Mouse (Mus musculus): ENCODE measurements around the gene Has1.

The Has1 gene

GRCm38 (mm10) chr17:17843534-17844261, 11.3 kb downstream of the Has1 start:
- peak in 1 of 2 experiments; percentile 29 for DNase-seq

GRCm38 (mm10) chr17:17840796-17841195, 14.2 kb downstream of the Has1 start:
- DNase-seq, result no peak

GRCm38 (mm10) chr17:17839276-17839675, 15.7 kb downstream of the Has1 start:
- no peak for DNase-seq

- DNase-seq, result peak; percentile 99
These were observed 16.9 kb downstream of the Has1 start for GRCm38 (mm10) chr17:17837919-17838701.

GRCm38 (mm10) chr17:17837426-17837825, 17.6 kb downstream of the Has1 start:
- peak; percentile 21 to 44 for DNase-seq

GRCm38 (mm10) chr17:17836101-17836500, 18.9 kb downstream of the Has1 start:
- no peak for DNase-seq

- peak; percentile 67 to 75 for DNase-seq
These were observed 20.1 kb downstream of the Has1 start for GRCm38 (mm10) chr17:17834896-17835295.

- peak in 1 of 2 experiments; percentile 38 for DNase-seq
These were observed 24.3 kb downstream of the Has1 start for GRCm38 (mm10) chr17:17830731-17831130.

- no peak for DNase-seq
These were observed 25.0 kb downstream of the Has1 start for GRCm38 (mm10) chr17:17829816-17830535.

GRCm38 (mm10) chr17:17829052-17829785, 25.8 kb downstream of the Has1 start:
- no peak for DNase-seq

GRCm38 (mm10) chr17:17828191-17828981, 26.6 kb downstream of the Has1 start:
- peak; percentile 54 to 72 for DNase-seq

GRCm38 (mm10) chr17:17827658-17828190, 27.3 kb downstream of the Has1 start:
- DNase-seq, result peak; percentile 85 to 87

- peak; percentile 95 to 97 for DNase-seq
These were observed 28.0 kb downstream of the Has1 start, which contains the start of gene Spaca6 for GRCm38 (mm10) chr17:17826751-17827657. Gene Spaca6, plus strand, starts transcription at chr17:17827158.

GRCm38 (mm10) chr17:17825921-17826591, 28.9 kb downstream of the Has1 start:
- DNase-seq, result peak; percentile 49 to 66

- DNase-seq, result no peak
These were observed 31.2 kb downstream of the Has1 start for GRCm38 (mm10) chr17:17823612-17824336.

GRCm38 (mm10) chr17:17795527-17795926, 59.5 kb downstream of the Has1 start:
- no peak for DNase-seq
